Mouse (Mus musculus) ES-E14 (cell line): ENCODE data around the gene Hmgb1.

Experiments used
- CHD2 ChIP-seq: IDR thresholded peaks from 2 replicates; pipeline ENCODE4 v1.6.1; 2014; ENCODE audit warnings: mild to moderate bottlenecking, low read depth, low read length, inconsistent platforms
- HCFC1 ChIP-seq: IDR thresholded peaks from 2 replicates; pipeline ENCODE4 v1.6.1; 2012; ENCODE audit warnings: low read length, inconsistent platforms, borderline replicate concordance; ENCODE audit not compliant: insufficient read depth
- MAFK ChIP-seq: IDR thresholded peaks from 2 replicates; pipeline ENCODE4 v1.6.1; 2014; ENCODE audit warnings: mild to moderate bottlenecking, low read depth, low read length, inconsistent platforms; ENCODE audit not compliant: insufficient read depth
- ZNF384 ChIP-seq: IDR thresholded peaks from 2 replicates; pipeline ENCODE4 v1.6.1; 2012; ENCODE audit warnings: low read depth, low read length, inconsistent platforms

GRCm38 (mm10) chr5:149172246-149172645, 12.0 kb downstream of the Hmgb1 start:
- TF ChIP-seq MAFK (no peak), ZNF384 (no peak), HCFC1 (no peak), CHD2 (no peak)
